Mouse (Mus musculus) liver, embryonic 13.5 days (tissue): ENCODE measurements at regions not wholly inside any gene's neighbourhood (a gene's known extent, or its start where the extent isn't known, plus 50 kb on each side); places are given as distances from the start of the nearest gene placed in this dataset.
"Not testable (repeated sequence)": the region's sequence is repeated elsewhere in the genome, so short reads cannot be mapped to it uniquely, and the experiment has no call there.

ENCODE experiments used
- ATAC-seq: fragments of 200-750 bp; cut with Nextera tagmentation; 2 replicates; pipeline ENCODE4 v1.8.0; 2017; ENCODE audit warnings: low read depth, mild to moderate bottlenecking, moderate number of reproducible peaks, moderate library complexity
- DNase-seq: peaks from one replicate; pipeline ENCODE4 v3.0.0; 2022
- H3K27ac ChIP-seq: fragments of 300-500 bp; sonication (generic); 2 replicates; pipeline ENCODE4 v1.5.1; 2015; ENCODE audit warnings: moderate library complexity, mild to moderate bottlenecking, inconsistent platforms
- H3K27me3 ChIP-seq: fragments of 300-500 bp; sonication (generic); 2 replicates; pipeline ENCODE4 v1.6.1; 2015; ENCODE audit warnings: mild to moderate bottlenecking, inconsistent platforms
- H3K36me3 ChIP-seq: fragments of 300-500 bp; sonication (generic); 2 replicates; pipeline ENCODE4 v1.6.1; 2015; ENCODE audit warnings: mild to moderate bottlenecking, inconsistent platforms
- H3K4me1 ChIP-seq: fragments of 300-500 bp; sonication (generic); replicated peaks from 2 replicates; pipeline ENCODE4 v1.6.1; 2015; ENCODE audit warnings: inconsistent platforms
- H3K4me2 ChIP-seq: fragments of 300-500 bp; sonication (generic); 2 replicates; pipeline ENCODE4 v1.6.1; 2015; ENCODE audit warnings: inconsistent platforms, mild to moderate bottlenecking, moderate library complexity
- H3K4me3 ChIP-seq: fragments of 300-500 bp; sonication (generic); replicated peaks from 2 replicates; pipeline ENCODE4 v1.5.1; 2015; ENCODE audit warnings: mild to moderate bottlenecking, inconsistent platforms
- H3K9ac ChIP-seq: fragments of 300-500 bp; sonication (generic); 2 replicates; pipeline ENCODE4 v1.6.1; 2015; ENCODE audit warnings: mild to moderate bottlenecking, inconsistent platforms
- H3K9me3 ChIP-seq: fragments of 300-500 bp; sonication (generic); replicated peaks from 2 replicates; pipeline ENCODE4 v1.6.1; 2016; ENCODE audit warnings: inconsistent platforms
- WGBS: fragments of 180-500 bp; shearing (Covaris S2); methylation state at CpG from one replicate; pipeline ENCODE4 v1.1.7; 2015; ENCODE audit not compliant: insufficient replicate concordance; 5-methylcytosine and 5-hydroxymethylcytosine counted together

DNA sequence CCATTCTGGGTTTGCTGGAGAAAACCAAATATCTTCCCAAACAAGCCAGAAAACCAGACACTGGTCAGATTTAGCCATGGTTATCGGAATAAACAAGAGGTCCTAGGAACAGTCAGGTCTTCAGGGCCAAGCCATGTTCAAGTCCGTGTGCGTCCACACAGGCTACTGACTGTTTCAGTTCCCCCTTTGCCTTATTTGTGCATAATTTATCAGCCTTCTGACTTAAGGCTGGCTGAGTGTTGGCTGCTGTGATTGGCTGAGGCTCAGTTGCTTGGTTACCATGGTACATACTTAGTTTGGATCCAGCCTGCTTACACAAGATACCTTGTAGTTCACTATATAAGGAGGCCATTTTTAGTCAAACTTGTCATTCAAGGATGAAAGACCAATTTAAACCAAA lies 139.5 kb downstream of the Tcp10c start:
- H3K27me3 ChIP-seq, ATAC-seq, H3K9ac ChIP-seq, H3K4me3 ChIP-seq, H3K4me2 ChIP-seq, H3K4me1 ChIP-seq, H3K36me3 ChIP-seq, H3K27ac ChIP-seq, H3K9me3 ChIP-seq, DNase-seq: not testable (repeated sequence)
- WGBS: 67% methylated on average over 3 of the region's 3 CpGs

DNA sequence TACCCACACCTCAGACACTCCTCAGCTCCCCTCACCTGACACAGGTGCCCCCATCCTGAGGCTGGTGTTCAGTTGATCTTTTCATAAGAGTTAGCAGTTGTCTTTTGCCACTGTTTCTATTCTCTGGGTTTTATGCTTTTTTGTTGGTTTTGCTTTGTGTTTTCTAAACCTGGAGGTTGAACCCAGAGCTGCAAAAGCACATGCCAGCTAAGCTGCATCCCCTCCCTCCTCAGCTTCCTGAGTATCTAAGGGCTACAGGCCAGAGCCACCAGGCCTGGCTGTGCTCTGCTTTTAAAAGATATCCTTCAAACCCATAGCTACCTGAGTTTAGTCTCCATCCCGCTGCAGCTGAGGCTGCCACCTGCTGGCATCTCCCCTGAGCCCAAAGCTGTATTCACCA lies 140.1 kb downstream of the Tcp10c start:
- ATAC-seq, H3K36me3 ChIP-seq, H3K4me2 ChIP-seq, H3K27me3 ChIP-seq, H3K9ac ChIP-seq, H3K27ac ChIP-seq, H3K4me1 ChIP-seq, H3K9me3 ChIP-seq, H3K4me3 ChIP-seq: not testable (repeated sequence)
- no CpG with 5 or more reads among the region's 1 CpGs for WGBS
- peak; percentile 15 for DNase-seq

DNA sequence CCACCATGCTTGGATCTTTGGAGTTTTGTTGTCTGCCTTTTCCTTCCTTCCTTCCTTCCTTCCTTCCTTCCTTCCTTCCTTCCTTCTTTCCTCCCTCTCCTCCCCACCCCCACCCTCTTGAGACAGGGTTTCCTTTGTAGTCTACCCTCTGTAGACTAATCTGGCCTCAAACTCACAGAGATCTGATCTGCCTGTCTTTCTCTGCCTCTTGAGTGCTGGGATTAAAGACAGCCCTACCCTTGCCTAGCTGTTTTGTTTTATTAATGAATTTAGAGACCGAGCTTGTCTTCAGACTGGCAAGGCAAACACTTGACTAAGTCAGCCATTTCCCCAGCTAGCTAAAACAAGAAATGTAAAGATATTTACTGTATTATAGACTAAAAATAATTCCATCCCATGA lies 150.0 kb downstream of the Tcp10c start:
- not testable (repeated sequence) for H3K4me1 ChIP-seq, DNase-seq, H3K27me3 ChIP-seq, H3K9me3 ChIP-seq, ATAC-seq, H3K4me2 ChIP-seq, H3K36me3 ChIP-seq, H3K4me3 ChIP-seq, H3K9ac ChIP-seq, H3K27ac ChIP-seq
- WGBS: 70% methylated on average over 1 of the region's 1 CpGs

DNA sequence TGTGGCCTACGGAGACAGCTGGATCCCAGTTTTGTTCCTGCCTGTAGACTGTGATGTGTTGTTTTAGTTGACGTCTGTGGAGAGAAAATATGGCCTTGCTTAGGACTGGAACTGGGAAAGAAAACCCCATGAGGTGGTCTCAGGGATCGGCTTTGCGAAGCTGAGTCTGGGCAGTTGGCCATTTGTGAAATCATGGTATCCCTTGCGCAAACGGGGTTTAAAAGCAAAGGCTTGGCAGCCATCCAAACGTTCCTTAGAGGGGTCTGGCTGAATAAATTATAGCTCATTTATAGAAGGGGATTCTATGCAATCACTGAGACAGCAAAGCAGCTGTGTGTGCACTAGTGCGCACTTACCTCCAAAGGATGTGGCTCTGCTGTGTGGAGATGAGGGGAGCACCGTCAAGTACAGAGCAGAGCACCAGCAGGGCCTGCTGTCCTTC lies 150.5 kb downstream of the Tcp10c start:
- H3K4me3 ChIP-seq, DNase-seq, H3K4me1 ChIP-seq, H3K9me3 ChIP-seq, H3K9ac ChIP-seq, ATAC-seq, H3K27ac ChIP-seq, H3K36me3 ChIP-seq, H3K27me3 ChIP-seq, H3K4me2 ChIP-seq: not testable (repeated sequence)
- 64% methylated on average over 8 of the region's 9 CpGs for WGBS

DNA sequence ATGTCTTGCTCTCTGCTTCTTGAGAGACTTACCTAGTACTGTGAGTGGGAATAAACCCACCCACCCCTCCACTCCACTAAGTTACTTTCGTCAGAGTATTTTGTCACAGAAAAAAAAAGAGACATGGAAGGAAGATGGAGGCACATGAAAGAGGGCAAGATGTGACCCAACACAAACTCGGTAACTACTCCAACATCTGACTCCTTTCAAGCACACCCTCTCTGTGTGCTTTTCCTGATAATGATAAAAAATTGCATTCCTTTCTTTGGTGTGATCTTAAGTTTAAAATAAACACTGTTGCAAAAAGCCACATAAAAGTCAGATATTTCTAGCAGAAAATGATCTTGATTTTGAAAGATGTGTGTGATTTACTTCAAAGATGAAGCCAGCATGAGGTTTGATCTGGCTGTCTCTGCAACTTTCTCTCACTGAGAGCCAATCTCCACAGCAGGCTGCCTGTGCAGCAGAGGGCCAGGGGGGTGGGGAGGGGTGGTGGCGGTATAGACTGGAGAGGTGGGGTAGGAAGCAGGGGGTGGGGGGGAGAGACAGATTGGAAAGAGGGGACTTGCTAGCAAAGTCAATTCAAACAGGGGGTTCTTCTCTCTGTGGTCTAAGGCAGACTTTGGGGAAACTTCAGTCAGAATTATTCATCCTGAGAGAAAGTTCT lies 153.2 kb downstream of the Tcp10c start:
- H3K27ac ChIP-seq, H3K4me3 ChIP-seq, H3K9me3 ChIP-seq, ATAC-seq, H3K27me3 ChIP-seq, H3K36me3 ChIP-seq, H3K4me1 ChIP-seq, DNase-seq, H3K9ac ChIP-seq, H3K4me2 ChIP-seq: not testable (repeated sequence)
- WGBS: 44% methylated on average over 2 of the region's 3 CpGs

DNA sequence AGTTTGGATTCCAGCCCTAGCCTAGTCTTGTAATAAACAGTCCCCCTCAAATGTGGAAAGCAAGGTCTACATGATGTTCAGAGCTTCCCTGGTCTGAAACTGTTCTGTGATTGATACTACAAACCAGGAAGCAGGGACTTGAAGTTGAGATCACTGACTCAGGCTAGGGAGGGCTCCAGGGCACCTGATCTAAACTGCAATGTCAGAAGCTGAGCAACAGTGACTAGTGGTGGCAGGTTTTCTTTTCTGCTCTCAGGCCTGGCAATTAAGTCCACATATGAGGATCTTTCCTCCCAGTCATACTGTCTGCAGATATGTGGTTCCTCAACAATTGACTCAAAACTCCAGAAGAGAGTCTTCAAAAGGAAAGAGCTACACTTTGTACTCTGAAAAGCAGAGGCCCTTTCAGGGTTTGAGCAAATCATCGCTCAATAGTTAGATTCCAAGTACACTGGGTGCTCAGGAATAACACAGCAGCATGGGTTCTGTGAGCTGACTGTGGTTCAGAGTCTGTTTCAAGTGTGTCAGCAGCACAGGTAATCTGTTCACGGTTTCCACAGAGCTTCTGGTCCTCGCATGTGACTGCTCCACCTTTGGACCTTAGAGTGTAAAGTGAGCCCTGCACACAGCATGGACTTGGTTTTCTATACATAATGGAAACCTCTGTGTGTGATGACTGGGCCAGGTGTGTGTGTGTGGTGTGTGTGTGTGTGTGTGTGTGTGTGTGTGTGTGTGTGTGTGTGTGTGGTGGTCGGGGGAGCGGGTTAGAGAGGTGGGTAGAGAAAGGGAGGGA lies 165.2 kb downstream of the Tcp10c start:
- H3K27me3 ChIP-seq, ATAC-seq, DNase-seq, H3K4me1 ChIP-seq, H3K9me3 ChIP-seq, H3K36me3 ChIP-seq, H3K9ac ChIP-seq, H3K27ac ChIP-seq, H3K4me3 ChIP-seq, H3K4me2 ChIP-seq: not testable (repeated sequence)
- WGBS: 70% methylated on average over 4 of the region's 5 CpGs

DNA sequence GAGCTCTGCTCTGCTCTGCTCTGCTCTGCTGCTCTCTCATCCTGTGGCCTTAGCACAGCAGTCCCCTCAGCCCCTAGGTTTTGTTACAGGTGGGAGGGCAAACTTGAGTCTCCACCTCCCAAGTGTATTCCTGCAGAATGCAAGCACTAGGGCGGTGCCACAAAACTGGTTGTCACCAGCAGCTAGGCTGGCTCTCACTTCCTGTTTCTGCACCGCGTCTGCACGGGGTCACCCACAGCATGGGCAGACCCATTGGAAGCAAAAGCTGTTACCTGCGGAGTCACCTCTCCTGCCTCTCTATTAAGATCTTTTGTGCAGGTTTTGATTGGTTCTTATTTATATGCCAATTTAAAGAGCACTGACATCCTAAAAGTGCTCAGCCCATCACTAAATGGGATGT lies 178.2 kb downstream of the Tcp10c start:
- WGBS: 43% methylated on average over 5 of the region's 5 CpGs

DNA sequence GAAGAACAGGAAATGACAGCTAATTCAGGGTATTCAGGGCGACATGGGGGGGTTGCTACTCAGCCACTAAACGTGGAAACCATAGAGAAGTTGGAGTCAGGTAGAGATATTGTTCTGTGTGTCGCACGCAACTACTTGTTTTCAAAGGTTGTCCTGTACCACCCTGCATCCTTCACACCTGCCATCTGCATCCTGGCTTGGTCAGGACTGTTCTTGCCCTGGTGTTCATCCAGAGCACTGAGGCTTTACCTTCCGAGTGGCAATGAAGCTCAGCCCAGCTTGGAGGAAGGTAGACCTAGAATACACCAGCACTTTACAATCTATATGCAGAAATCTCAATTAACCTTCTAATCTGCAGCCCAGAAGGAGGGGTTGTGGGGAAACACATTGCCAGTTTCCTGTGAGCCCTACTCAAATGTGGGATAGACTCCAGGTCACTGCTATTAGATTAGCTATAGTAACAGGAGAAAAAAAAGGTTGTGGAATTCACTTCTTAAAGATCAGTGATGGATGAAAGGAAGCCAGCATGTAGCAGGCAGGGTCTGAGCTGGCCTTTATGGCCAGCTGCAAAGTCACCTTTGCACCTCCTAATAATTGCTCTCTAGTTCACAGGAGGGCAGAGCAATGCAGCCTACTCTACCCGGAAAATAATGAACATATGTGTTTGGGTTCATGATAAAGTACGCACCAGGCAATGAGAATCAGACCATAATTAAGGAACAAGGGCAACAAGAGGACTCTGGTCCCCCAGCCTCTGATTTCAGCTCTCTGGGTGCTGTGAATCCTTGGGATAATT lies 186.3 kb downstream of the Tcp10c start:
- no peak overlapping the region for H3K4me3 ChIP-seq
- H3K27ac ChIP-seq: no peak overlapping the region
- ATAC-seq: no peak
- WGBS: 58% methylated on average over 7 of the region's 7 CpGs
- no peaks in the 10 kb centered on the region for H3K27me3 ChIP-seq
- H3K9me3 ChIP-seq: peaks cover 52% of the 10 kb centered on the region
- H3K4me1 ChIP-seq: no peaks in the 10 kb centered on the region
- no peak overlapping the region for H3K9ac ChIP-seq
- H3K4me2 ChIP-seq: no peak overlapping the region
- no peak for DNase-seq
- H3K36me3 ChIP-seq: peaks cover 3% of the 10 kb centered on the region; the same call in 1 of the 2 replicates

More for the DNA sequence above, 178.2 kb downstream of the Tcp10c start:
- ATAC-seq, H3K36me3 ChIP-seq, H3K27me3 ChIP-seq, H3K4me2 ChIP-seq, H3K4me1 ChIP-seq, H3K9me3 ChIP-seq, DNase-seq, H3K4me3 ChIP-seq, H3K9ac ChIP-seq, H3K27ac ChIP-seq: not testable (repeated sequence)

DNA sequence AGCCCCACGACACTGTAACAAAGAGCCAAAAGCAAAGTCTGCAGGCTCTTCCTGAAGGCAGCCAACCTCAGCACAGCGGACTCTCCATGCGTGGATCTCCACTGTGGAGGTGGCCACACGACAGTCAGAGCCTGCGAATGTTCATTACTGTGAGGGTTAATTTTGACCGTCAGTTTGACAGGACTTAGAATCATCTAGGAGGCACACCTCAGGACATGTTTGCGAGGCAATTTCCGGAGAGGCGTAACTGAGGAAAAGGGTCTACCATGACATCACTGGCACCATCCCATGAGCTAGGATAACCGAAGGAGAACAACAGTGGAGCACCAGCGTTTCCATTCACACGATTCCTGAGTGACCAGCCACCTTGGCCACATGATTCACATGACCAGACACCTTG lies 186.9 kb downstream of the Tcp10c start:
- H3K4me1 ChIP-seq: no peaks in the 10 kb centered on the region
- H3K36me3 ChIP-seq: peaks cover 3% of the 10 kb centered on the region; the same call in 1 of the 2 replicates
- no peak overlapping the region for H3K9ac ChIP-seq
- 51% methylated on average over 12 of the region's 12 CpGs for WGBS
- no peak; the same call in 1 of the 2 replicates for ATAC-seq
- peaks cover 54% of the 10 kb centered on the region for H3K9me3 ChIP-seq
- H3K27ac ChIP-seq: no peak overlapping the region
- no peak for DNase-seq
- no peaks in the 10 kb centered on the region for H3K27me3 ChIP-seq
- H3K4me3 ChIP-seq: no peak overlapping the region
- H3K4me2 ChIP-seq: no peak overlapping the region

DNA sequence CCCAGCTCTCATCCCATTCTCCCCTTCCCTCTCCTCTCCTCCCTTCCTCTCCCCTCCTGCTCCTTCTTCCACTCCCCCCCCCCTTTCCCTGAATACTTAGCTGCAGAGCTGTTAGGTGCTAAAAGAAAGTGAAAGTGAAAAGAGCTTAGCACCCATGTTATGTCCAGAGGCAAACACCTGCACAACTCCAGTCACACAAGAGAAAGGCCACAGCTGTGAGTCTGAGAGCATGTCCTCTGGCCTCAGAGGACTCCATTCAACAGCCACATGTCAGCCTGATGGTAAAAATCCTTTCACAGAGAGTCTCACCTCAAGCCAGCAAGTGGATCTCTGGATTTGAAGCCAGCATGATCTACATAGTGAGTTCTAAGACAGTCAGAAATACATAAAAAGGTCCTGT lies 187.9 kb downstream of the Tcp10c start:
- peaks cover 63% of the 10 kb centered on the region for H3K9me3 ChIP-seq
- no peak for DNase-seq
- H3K4me2 ChIP-seq: no peak overlapping the region
- H3K36me3 ChIP-seq: peaks cover 3% of the 10 kb centered on the region; the same call in 1 of the 2 replicates
- no peak overlapping the region for H3K27ac ChIP-seq
- no peaks in the 10 kb centered on the region for H3K27me3 ChIP-seq
- no peak overlapping the region for H3K4me3 ChIP-seq
- no peak overlapping the region for H3K9ac ChIP-seq
- no peak for ATAC-seq
- H3K4me1 ChIP-seq: no peaks in the 10 kb centered on the region

DNA sequence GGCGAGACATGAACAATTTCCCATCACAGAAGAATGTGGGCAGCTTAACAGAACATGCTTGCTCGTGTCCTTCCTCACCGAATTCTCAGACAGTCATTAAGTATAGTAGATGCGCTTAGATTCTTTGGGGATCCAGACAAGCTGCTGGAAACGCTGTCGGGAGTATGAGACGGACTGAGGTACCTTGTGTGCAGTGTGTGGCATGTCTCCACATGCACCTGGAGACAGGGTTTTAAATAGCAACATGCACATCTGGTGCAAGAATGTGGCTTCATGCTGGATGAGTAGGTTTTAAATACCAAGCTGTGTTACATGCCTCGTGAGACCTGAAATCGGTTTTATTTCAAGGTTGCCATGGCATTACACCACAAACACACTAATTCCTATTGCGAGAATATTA lies 188.5 kb downstream of the Tcp10c start:
- 63% methylated on average over 10 of the region's 10 CpGs for WGBS
- H3K27ac ChIP-seq: no peak overlapping the region
- no peaks in the 10 kb centered on the region for H3K27me3 ChIP-seq
- H3K4me1 ChIP-seq: no peaks in the 10 kb centered on the region
- H3K36me3 ChIP-seq: peaks cover 3% of the 10 kb centered on the region; the same call in 1 of the 2 replicates
- H3K4me2 ChIP-seq: no peak overlapping the region
- H3K9me3 ChIP-seq: peaks cover 68% of the 10 kb centered on the region
- ATAC-seq: no peak
- no peak overlapping the region for H3K4me3 ChIP-seq
- DNase-seq: no peak
- no peak overlapping the region for H3K9ac ChIP-seq
